Mouse (Mus musculus): ENCODE data around the gene Pnpo. TPM values are rescaled to one million over a fixed set of nuclear protein-coding genes. Genes with fewer than 3 reads are reported as not detected.
A peak's percentile ranks its signal among the peaks of the same experiment; 100 is the strongest.

Pnpo gene
- polyA plus RNA-seq, 1 experiment from 2014 or later: 31.7 TPM

DNA sequence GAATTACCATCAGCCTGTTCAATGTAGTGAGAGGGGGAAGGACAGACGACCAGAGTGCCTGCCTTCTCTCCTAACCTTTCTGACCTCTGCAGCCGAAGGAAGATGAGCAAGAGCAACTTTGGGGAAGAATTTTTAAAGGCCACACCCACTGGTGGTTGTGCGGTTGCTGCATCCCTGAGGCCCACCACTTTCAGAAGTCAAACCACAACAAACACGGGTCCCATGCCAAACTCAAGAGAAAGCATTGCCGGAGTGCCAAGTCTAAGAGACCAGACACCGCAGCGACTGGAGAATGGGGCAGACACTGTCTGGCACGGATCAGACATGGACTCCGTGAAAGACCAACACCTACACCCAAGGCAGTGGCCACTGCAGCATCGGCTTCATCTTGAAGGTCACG is 18.9 kb downstream of the Pnpo start:
- no peak overlapping the region for H3K9ac ChIP-seq (ENCODE audit: low read depth, low read length)
- 0 out of 2 replicates have a peak, but pooled peaks cover 7% of the 10 kb centered on the region for H3K4me1 ChIP-seq (replicated peaks; ENCODE audit: insufficient read depth, low read length)
- H3K27ac ChIP-seq: no peak overlapping the region
- H3K9me3 ChIP-seq (replicated peaks; ENCODE audit: low read length): no peaks in the 10 kb centered on the region
- WGBS: 78% methylated on average over 11 of the region's 11 CpGs
- H3K4me2 ChIP-seq (ENCODE audit: low read length): no peak overlapping the region
- DNase-seq (ENCODE audit: low spot score) (no peak), ATAC-seq (replicated peaks; ENCODE audit: low FRiP score, low read depth) (no peak)
- no peak for TF ChIP-seq CTCF (IDR thresholded peaks at IDR 0.05; ENCODE audit: low read depth)
- H3K36me3 ChIP-seq (ENCODE audit: insufficient read depth, low read length): no peaks in the 10 kb centered on the region
- H3K27me3 ChIP-seq (ENCODE audit: insufficient read depth, low read length): no peaks in the 10 kb centered on the region
- no peak overlapping the region for H3K4me3 ChIP-seq (replicated peaks; ENCODE audit: low read depth, low read length)

- TF ChIP-seq CTCF (IDR thresholded peaks at IDR 0.05; ENCODE audit: low read depth): no peak
- Histone ChIP-seq H3K4me2 (ENCODE audit: low read length) (no peak overlapping the region), H3K36me3 (ENCODE audit: insufficient read depth, low read length) (no peaks in the 10 kb centered on the region), H3K9ac (ENCODE audit: low read depth, low read length) (no peak overlapping the region), H3K27ac (no peak overlapping the region), H3K9me3 (replicated peaks; ENCODE audit: low read length) (no peaks in the 10 kb centered on the region), H3K4me3 (replicated peaks; ENCODE audit: low read depth, low read length) (no peak overlapping the region), H3K4me1 (replicated peaks; ENCODE audit: insufficient read depth, low read length) (no peaks in the 10 kb centered on the region; the same call in 1 of the 2 replicates), H3K27me3 (ENCODE audit: insufficient read depth, low read length) (no peaks in the 10 kb centered on the region)
- ATAC-seq (replicated peaks; ENCODE audit: low FRiP score, low read depth) (no peak), DNase-seq (ENCODE audit: low spot score) (no peak)
- 56% methylated on average over 6 of the region's 6 CpGs for WGBS
Measured at GRCm38 (mm10) chr11:96919003-96919402, 24.8 kb downstream of the Pnpo start.

GRCm38 (mm10) chr11:96917415-96917814 is 26.4 kb downstream of the Pnpo start:
- no peak for DNase-seq (ENCODE audit: low spot score)
- ATAC-seq (replicated peaks; ENCODE audit: low FRiP score, low read depth): no peak
- WGBS: 86% methylated on average over 6 of the region's 6 CpGs
- Histone ChIP-seq H3K27ac (no peak overlapping the region), H3K4me3 (replicated peaks; ENCODE audit: low read depth, low read length) (no peak overlapping the region), H3K27me3 (ENCODE audit: insufficient read depth, low read length) (no peaks in the 10 kb centered on the region), H3K9ac (ENCODE audit: low read depth, low read length) (no peak overlapping the region), H3K4me2 (ENCODE audit: low read length) (no peak overlapping the region), H3K9me3 (replicated peaks; ENCODE audit: low read length) (no peaks in the 10 kb centered on the region), H3K36me3 (ENCODE audit: insufficient read depth, low read length) (no peaks in the 10 kb centered on the region), H3K4me1 (replicated peaks; ENCODE audit: insufficient read depth, low read length) (no peaks in the 10 kb centered on the region; the same call in 1 of the 2 replicates)
- no peak for TF ChIP-seq CTCF (IDR thresholded peaks at IDR 0.05; ENCODE audit: low read depth)

DNA sequence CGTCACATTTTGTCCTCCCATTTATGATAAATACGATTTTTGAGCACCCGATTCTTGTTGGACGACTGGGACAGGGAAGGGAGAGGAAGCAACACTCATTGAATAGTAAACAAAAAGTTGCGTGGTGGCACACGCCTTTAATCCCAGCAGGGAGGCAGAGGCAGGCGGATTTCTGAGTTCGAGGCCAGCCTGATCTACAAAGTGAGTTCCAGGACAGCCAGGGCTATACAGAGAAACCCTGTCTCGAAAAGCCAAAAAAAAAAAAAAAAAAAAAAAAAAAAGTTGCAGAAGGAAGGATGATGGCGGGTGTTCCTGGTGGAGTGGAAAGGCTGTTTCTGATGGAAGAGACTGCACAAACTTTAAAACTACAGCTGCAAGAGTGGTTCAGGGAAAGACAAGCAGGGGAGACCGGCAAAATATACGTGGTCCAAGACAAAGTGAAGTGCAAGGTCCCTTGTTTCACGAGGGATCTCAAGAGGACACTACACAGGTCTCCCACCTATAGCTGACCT is 26.8 kb downstream of the Pnpo start:
- no peaks in the 10 kb centered on the region; the same call in 1 of the 2 replicates for H3K4me1 ChIP-seq (replicated peaks; ENCODE audit: insufficient read depth, low read length)
- 0 out of 2 replicates have a peak overlapping the region, but pooled peaks have one; percentile 27 for H3K9ac ChIP-seq (ENCODE audit: low read depth, low read length)
- no peaks in the 10 kb centered on the region for H3K27me3 ChIP-seq (ENCODE audit: insufficient read depth, low read length)
- peak overlapping the region; percentile 26 for H3K4me3 ChIP-seq (replicated peaks; ENCODE audit: low read depth, low read length)
- DNase-seq (ENCODE audit: low spot score) (no peak), ATAC-seq (replicated peaks; ENCODE audit: low FRiP score, low read depth) (peak; percentile 2; the same call in 1 of the 2 replicates)
- no peaks in the 10 kb centered on the region for H3K9me3 ChIP-seq (replicated peaks; ENCODE audit: low read length)
- WGBS: 29% methylated on average over 12 of the region's 13 CpGs
- H3K4me2 ChIP-seq (ENCODE audit: low read length): peak overlapping the region; percentile 65
- H3K27ac ChIP-seq: no peak overlapping the region
- TF ChIP-seq CTCF (IDR thresholded peaks at IDR 0.05; ENCODE audit: low read depth): no peak
- no peaks in the 10 kb centered on the region for H3K36me3 ChIP-seq (ENCODE audit: insufficient read depth, low read length)

GRCm38 (mm10) chr11:96916044-96916884 is 27.5 kb downstream of the Pnpo start, which contains the start of gene Cdk5rap3:
Gene Cdk5rap3 (minus strand): TSS chr11:96916496.
- WGBS: under 1% methylated on average over 55 of the region's 55 CpGs

DNA sequence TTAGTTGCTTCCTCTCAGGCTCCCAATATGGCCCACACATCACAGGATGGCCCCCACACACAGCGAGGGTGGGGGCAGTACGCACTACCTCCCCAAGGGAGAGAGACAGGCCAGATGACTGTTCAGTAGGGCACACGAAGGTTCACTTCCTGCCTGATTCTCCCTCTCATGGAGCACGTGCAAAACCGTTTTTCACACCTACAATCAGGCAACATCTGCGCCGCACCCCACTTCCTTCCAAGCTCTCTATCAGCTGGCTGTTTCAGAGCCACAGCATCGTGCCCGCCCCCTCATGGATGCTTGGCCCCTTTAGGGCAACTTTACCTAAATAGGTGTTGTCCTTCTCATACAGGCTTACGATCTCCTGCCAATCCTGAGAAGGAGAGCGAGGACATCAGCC is 31.1 kb downstream of the Pnpo start:
- H3K27ac ChIP-seq: no peak overlapping the region
- no peak for ATAC-seq (replicated peaks; ENCODE audit: low FRiP score, low read depth)
- TF ChIP-seq CTCF (IDR thresholded peaks at IDR 0.05; ENCODE audit: low read depth): no peak

More at GRCm38 (mm10) chr11:96916044-96916884, 27.5 kb downstream of the Pnpo start, which contains the start of gene Cdk5rap3:
- Histone ChIP-seq H3K4me2 (ENCODE audit: low read length) (peak within 1 kb of the TSS; percentile 65), H3K36me3 (ENCODE audit: insufficient read depth, low read length) (0 out of 2 replicates have a peak, but pooled peaks cover 5% of the 10 kb centered on the region), H3K4me3 (replicated peaks; ENCODE audit: low read depth, low read length) (peak within 1 kb of the TSS; percentile 54), H3K9ac (ENCODE audit: low read depth, low read length) (peak within 1 kb of the TSS; percentile 66), H3K27ac (peak within 1 kb of the TSS; percentile 79), H3K4me1 (replicated peaks; ENCODE audit: insufficient read depth, low read length) (no peaks in the 10 kb centered on the region; the same call in 1 of the 2 replicates), H3K27me3 (ENCODE audit: insufficient read depth, low read length) (no peaks in the 10 kb centered on the region), H3K9me3 (replicated peaks; ENCODE audit: low read length) (no peaks in the 10 kb centered on the region)
- peak; percentile 96 for TF ChIP-seq CTCF (IDR thresholded peaks at IDR 0.05; ENCODE audit: low read depth)
- peak; percentile 100 for DNase-seq (ENCODE audit: low spot score)
- ATAC-seq (replicated peaks; ENCODE audit: low FRiP score, low read depth): peak; percentile 95

More for the DNA sequence above, 31.1 kb downstream of the Pnpo start:
- H3K4me2 ChIP-seq (ENCODE audit: low read length): no peak overlapping the region
- no peak overlapping the region for H3K9ac ChIP-seq (ENCODE audit: low read depth, low read length)
- no peaks in the 10 kb centered on the region for H3K9me3 ChIP-seq (replicated peaks; ENCODE audit: low read length)
- 82% methylated on average over 11 of the region's 11 CpGs for WGBS
- H3K36me3 ChIP-seq (ENCODE audit: insufficient read depth, low read length): peaks cover 21% of the 10 kb centered on the region
- no peaks in the 10 kb centered on the region; the same call in 1 of the 2 replicates for H3K4me1 ChIP-seq (replicated peaks; ENCODE audit: insufficient read depth, low read length)
- H3K4me3 ChIP-seq (replicated peaks; ENCODE audit: low read depth, low read length): no peak overlapping the region
- H3K27me3 ChIP-seq (ENCODE audit: insufficient read depth, low read length): no peaks in the 10 kb centered on the region
- DNase-seq (ENCODE audit: low spot score): no peak
